Mouse (Mus musculus): ENCODE results near the gene Il10ra. TPM values are rescaled to one million over a fixed set of nuclear protein-coding genes. Genes with fewer than 3 reads are reported as not detected.

Gene Il10ra
- polyA plus RNA-seq, 1 experiment = not detected

DNA sequence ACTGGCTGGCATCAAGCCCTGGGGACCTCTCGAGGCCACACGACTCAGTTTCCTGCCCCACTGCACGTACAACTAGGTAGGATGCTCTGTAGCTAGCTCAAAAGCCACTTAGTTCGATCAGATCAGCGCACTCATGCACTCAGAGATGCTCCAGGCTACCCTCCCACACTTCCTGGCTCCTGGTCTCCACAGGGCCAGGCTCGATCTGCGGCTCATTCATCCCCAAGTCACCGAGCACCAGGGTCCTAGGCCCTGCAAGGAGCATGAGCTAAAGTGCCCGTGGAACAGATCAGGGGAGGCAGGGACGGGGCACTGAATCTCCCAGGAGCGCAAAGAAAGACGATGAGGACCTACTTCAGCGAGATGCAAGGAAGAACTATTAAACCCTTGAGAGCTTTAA lies 9.9 kb downstream of the Il10ra start:
- no peaks in the 10 kb centered on the region for H3K79me3 ChIP-seq (ENCODE audit: low read depth)
- TF ChIP-seq MYOG (IDR thresholded peaks at IDR 0.05; ENCODE audit: control insufficient read depth, extremely low read depth, insufficient read length) (no peak), MAX (IDR thresholded peaks at IDR 0.05) (no peak)
- no peaks in the 10 kb centered on the region for H3K79me2 ChIP-seq (ENCODE audit: control insufficient read depth, insufficient read depth)
- H3ac ChIP-seq (ENCODE audit: control insufficient read depth, insufficient read length, low read depth) = no peak overlapping the region
- peaks cover 28% of the 10 kb centered on the region for H3K27me3 ChIP-seq (ENCODE audit: control insufficient read depth, insufficient read depth, insufficient read length)
- no peak overlapping the region for H3K4me3 ChIP-seq (ENCODE audit: insufficient read depth, poor library complexity, severe bottlenecking)
- H3K36me3 ChIP-seq (ENCODE audit: control insufficient read depth, insufficient read depth) = no peaks in the 10 kb centered on the region

DNA sequence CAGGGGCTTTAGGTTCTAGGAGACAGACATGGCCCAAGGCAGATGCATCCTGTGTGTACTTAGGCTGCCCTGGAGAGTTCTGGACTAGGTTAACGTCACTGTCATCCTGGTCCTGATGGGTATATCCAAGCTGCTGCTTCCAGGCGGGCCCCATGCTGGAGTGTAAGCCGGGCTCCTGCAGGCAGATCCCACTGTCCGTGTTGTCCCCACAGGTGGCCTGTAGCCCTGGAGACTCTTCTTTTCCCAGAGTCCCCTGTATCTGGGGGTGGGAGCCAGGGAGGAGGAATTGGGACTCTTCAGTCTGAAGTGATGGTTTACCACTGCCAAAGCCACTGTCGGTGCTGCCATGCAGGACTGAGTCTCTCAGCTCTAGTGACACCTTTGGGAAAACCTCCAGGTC lies 13.0 kb downstream of the Il10ra start:
- Histone ChIP-seq H3K79me2 (ENCODE audit: control insufficient read depth, insufficient read depth) (no peaks in the 10 kb centered on the region), H3ac (ENCODE audit: control insufficient read depth, insufficient read length, low read depth) (no peak overlapping the region), H3K79me3 (ENCODE audit: low read depth) (no peaks in the 10 kb centered on the region), H3K27me3 (ENCODE audit: control insufficient read depth, insufficient read depth, insufficient read length) (peaks cover 30% of the 10 kb centered on the region), H3K36me3 (ENCODE audit: control insufficient read depth, insufficient read depth) (no peaks in the 10 kb centered on the region), H3K4me3 (ENCODE audit: insufficient read depth, poor library complexity, severe bottlenecking) (no peak overlapping the region)
- TF ChIP-seq CEBPB (IDR thresholded peaks at IDR 0.05; ENCODE audit: low read depth) (no peak), FOSL1 (IDR thresholded peaks at IDR 0.05; ENCODE audit: insufficient read depth, low read length, poor library complexity, severe bottlenecking) (no peak), USF1 (IDR thresholded peaks at IDR 0.05; ENCODE audit: low read depth) (no peak), MYOD1 (IDR thresholded peaks at IDR 0.05; ENCODE audit: control insufficient read depth, insufficient read length, low read depth) (no peak), MYOG (IDR thresholded peaks at IDR 0.05; ENCODE audit: control insufficient read depth, extremely low read depth, insufficient read length) (no peak), CTCF (IDR thresholded peaks at IDR 0.05; ENCODE audit: control insufficient read depth, insufficient read depth, insufficient read length) (no peak), MAX (IDR thresholded peaks at IDR 0.05) (no peak)

DNA sequence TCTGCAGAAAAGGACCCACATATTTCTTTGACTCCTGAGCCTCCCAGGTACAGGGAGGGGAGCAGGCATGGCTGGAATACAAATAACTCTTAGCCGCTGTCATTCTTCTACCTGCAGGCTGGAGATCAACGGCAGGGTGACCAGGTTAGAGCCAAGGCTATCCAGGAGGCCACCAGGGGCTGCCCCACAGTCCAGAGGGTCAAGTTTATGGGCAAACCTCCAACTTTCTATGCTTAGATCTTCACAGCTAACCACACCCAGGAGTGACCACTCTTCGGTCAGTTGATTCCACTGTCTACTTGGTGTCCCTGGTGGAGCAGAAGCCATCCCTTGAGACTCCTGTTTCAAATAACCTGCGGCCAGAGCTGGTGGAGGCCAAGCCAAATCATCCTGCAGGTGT lies 13.5 kb downstream of the Il10ra start:
- Histone ChIP-seq H3K79me2 (ENCODE audit: control insufficient read depth, insufficient read depth) (no peaks in the 10 kb centered on the region), H3K27me3 (ENCODE audit: control insufficient read depth, insufficient read depth, insufficient read length) (peaks cover 35% of the 10 kb centered on the region), H3K36me3 (ENCODE audit: control insufficient read depth, insufficient read depth) (no peaks in the 10 kb centered on the region), H3K4me3 (ENCODE audit: insufficient read depth, poor library complexity, severe bottlenecking) (no peak overlapping the region), H3ac (ENCODE audit: control insufficient read depth, insufficient read length, low read depth) (no peak overlapping the region), H3K79me3 (ENCODE audit: low read depth) (no peaks in the 10 kb centered on the region)
- TF ChIP-seq MAX (IDR thresholded peaks at IDR 0.05) = no peak
- TF ChIP-seq MYOG (IDR thresholded peaks at IDR 0.05; ENCODE audit: control insufficient read depth, extremely low read depth, insufficient read length) = no peak
- TF ChIP-seq CEBPB (IDR thresholded peaks at IDR 0.05; ENCODE audit: low read depth) = no peak
- no peak for TF ChIP-seq FOSL1 (IDR thresholded peaks at IDR 0.05; ENCODE audit: insufficient read depth, low read length, poor library complexity, severe bottlenecking)
- no peak for TF ChIP-seq CTCF (IDR thresholded peaks at IDR 0.05; ENCODE audit: control insufficient read depth, insufficient read depth, insufficient read length)
- no peak for TF ChIP-seq USF1 (IDR thresholded peaks at IDR 0.05; ENCODE audit: low read depth)
- no peak for TF ChIP-seq MYOD1 (IDR thresholded peaks at IDR 0.05; ENCODE audit: control insufficient read depth, insufficient read length, low read depth)

DNA sequence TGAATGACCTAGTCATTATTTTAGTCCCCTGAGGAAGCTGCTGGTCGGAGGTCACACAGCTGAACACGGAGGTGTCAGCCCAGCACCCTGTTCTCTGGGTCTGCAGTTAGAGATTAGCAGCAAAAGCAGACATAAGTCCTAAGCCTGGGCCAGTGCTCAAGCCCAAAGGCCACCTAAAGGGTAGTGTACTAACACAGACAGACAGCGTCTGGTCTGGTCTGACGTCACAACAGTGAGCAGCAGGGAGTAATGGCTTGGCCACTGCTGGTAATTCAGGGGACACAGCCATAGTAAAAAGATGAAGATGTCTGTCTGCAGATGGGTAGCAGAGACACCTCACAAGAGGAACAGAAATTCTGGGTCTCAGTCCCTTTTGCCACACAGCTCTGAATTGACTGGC lies 14.3 kb downstream of the Il10ra start:
- H3K36me3 ChIP-seq (ENCODE audit: control insufficient read depth, insufficient read depth) = no peaks in the 10 kb centered on the region
- no peak for TF ChIP-seq MYOG (IDR thresholded peaks at IDR 0.05; ENCODE audit: control insufficient read depth, extremely low read depth, insufficient read length)
- TF ChIP-seq MYOD1 (IDR thresholded peaks at IDR 0.05; ENCODE audit: control insufficient read depth, insufficient read length, low read depth) = no peak
- TF ChIP-seq CTCF (IDR thresholded peaks at IDR 0.05; ENCODE audit: control insufficient read depth, insufficient read depth, insufficient read length) = no peak
- TF ChIP-seq CEBPB (IDR thresholded peaks at IDR 0.05; ENCODE audit: low read depth) = no peak
- TF ChIP-seq MAX (IDR thresholded peaks at IDR 0.05) = no peak
- no peak for TF ChIP-seq FOSL1 (IDR thresholded peaks at IDR 0.05; ENCODE audit: insufficient read depth, low read length, poor library complexity, severe bottlenecking)
- no peak for TF ChIP-seq USF1 (IDR thresholded peaks at IDR 0.05; ENCODE audit: low read depth)

DNA sequence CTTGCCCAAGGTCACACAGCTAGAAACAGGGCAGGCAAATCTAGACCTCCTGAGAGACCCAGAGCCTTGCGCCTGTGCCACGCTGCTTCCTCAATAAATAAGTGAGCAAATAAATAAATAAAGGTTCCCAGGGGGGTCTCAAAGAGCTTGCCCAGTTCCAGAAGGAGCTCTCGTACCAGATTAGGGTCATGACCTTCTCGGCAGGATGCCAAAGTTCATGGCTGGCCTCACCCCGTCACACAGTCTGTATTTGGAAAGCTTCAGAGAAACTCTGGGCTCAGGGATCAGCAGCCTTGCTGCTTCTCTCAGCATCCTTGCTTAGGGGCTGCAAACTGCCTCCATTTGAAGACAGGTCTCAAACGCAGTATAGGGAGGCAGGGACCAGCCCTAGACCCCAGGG lies 14.9 kb downstream of the Il10ra start:
- no peaks in the 10 kb centered on the region for H3K36me3 ChIP-seq (ENCODE audit: control insufficient read depth, insufficient read depth)
- H3K4me3 ChIP-seq (ENCODE audit: insufficient read depth, poor library complexity, severe bottlenecking) = no peak overlapping the region
- H3ac ChIP-seq (ENCODE audit: control insufficient read depth, insufficient read length, low read depth) = no peak overlapping the region
- TF ChIP-seq USF1 (IDR thresholded peaks at IDR 0.05; ENCODE audit: low read depth) (no peak), FOSL1 (IDR thresholded peaks at IDR 0.05; ENCODE audit: insufficient read depth, low read length, poor library complexity, severe bottlenecking) (no peak), CTCF (IDR thresholded peaks at IDR 0.05; ENCODE audit: control insufficient read depth, insufficient read depth, insufficient read length) (no peak), MYOD1 (IDR thresholded peaks at IDR 0.05; ENCODE audit: control insufficient read depth, insufficient read length, low read depth) (no peak), MYOG (IDR thresholded peaks at IDR 0.05; ENCODE audit: control insufficient read depth, extremely low read depth, insufficient read length) (no peak), MAX (IDR thresholded peaks at IDR 0.05) (no peak), CEBPB (IDR thresholded peaks at IDR 0.05; ENCODE audit: low read depth) (no peak)
- peaks cover 35% of the 10 kb centered on the region for H3K27me3 ChIP-seq (ENCODE audit: control insufficient read depth, insufficient read depth, insufficient read length)
- H3K79me2 ChIP-seq (ENCODE audit: control insufficient read depth, insufficient read depth) = no peaks in the 10 kb centered on the region
- H3K79me3 ChIP-seq (ENCODE audit: low read depth) = no peaks in the 10 kb centered on the region

More for the DNA sequence above, 14.3 kb downstream of the Il10ra start:
- H3K27me3 ChIP-seq (ENCODE audit: control insufficient read depth, insufficient read depth, insufficient read length) = peaks cover 35% of the 10 kb centered on the region
- no peak overlapping the region for H3ac ChIP-seq (ENCODE audit: control insufficient read depth, insufficient read length, low read depth)
- H3K79me3 ChIP-seq (ENCODE audit: low read depth) = no peaks in the 10 kb centered on the region
- H3K79me2 ChIP-seq (ENCODE audit: control insufficient read depth, insufficient read depth) = no peaks in the 10 kb centered on the region
- no peak overlapping the region for H3K4me3 ChIP-seq (ENCODE audit: insufficient read depth, poor library complexity, severe bottlenecking)

DNA sequence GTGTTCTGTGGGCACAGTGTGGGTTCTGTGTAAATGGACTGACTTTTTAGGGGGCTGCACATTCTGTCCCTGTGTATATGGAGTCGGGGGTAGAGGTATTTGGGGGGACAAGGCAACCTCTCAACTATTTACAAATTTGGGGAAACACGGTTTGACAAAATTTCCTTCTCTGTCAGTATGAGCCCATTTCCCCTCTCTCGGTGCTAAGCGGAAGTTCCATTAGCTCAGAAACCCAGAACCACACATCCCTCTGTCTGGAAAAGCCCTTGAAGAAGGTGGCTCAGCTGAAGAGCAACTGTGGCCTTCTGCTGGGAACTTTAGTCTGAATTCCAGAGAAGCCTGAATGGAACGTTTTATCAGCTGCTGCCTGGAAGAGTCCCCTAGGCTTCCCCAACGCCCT lies 16.6 kb downstream of the Il10ra start:
- no peaks in the 10 kb centered on the region for H3K79me2 ChIP-seq (ENCODE audit: control insufficient read depth, insufficient read depth)
- H3K27me3 ChIP-seq (ENCODE audit: control insufficient read depth, insufficient read depth, insufficient read length) = peaks cover 31% of the 10 kb centered on the region
- H3ac ChIP-seq (ENCODE audit: control insufficient read depth, insufficient read length, low read depth) = no peak overlapping the region
- no peak overlapping the region for H3K4me3 ChIP-seq (ENCODE audit: insufficient read depth, poor library complexity, severe bottlenecking)
- no peaks in the 10 kb centered on the region for H3K79me3 ChIP-seq (ENCODE audit: low read depth)
- no peaks in the 10 kb centered on the region for H3K36me3 ChIP-seq (ENCODE audit: control insufficient read depth, insufficient read depth)
- TF ChIP-seq MYOG (IDR thresholded peaks at IDR 0.05; ENCODE audit: control insufficient read depth, extremely low read depth, insufficient read length) = no peak
- no peak for TF ChIP-seq CEBPB (IDR thresholded peaks at IDR 0.05; ENCODE audit: low read depth)
- TF ChIP-seq CTCF (IDR thresholded peaks at IDR 0.05; ENCODE audit: control insufficient read depth, insufficient read depth, insufficient read length) = no peak
- TF ChIP-seq MAX (IDR thresholded peaks at IDR 0.05) = no peak
- no peak for TF ChIP-seq FOSL1 (IDR thresholded peaks at IDR 0.05; ENCODE audit: insufficient read depth, low read length, poor library complexity, severe bottlenecking)
- TF ChIP-seq USF1 (IDR thresholded peaks at IDR 0.05; ENCODE audit: low read depth) = no peak
- no peak for TF ChIP-seq MYOD1 (IDR thresholded peaks at IDR 0.05; ENCODE audit: control insufficient read depth, insufficient read length, low read depth)
